In genomic region chr2:132526894-132527532, GRCm38 (mm10) we compare ENCODE assay signal across 8 mouse cellular contexts.
DNase-seq lines count a peak whose midpoint lies in the region; ATAC-seq lines count a peak whose summit lies in the region.

No protein-coding gene starts in this region.

- H3K4me2 ChIP-seq in hindbrain, embryonic 12.5 days (replicated peaks) = no peak overlapping the region
- H3K4me2 ChIP-seq in neural tube, embryonic 14.5 days (ENCODE audit: low read depth, low read length) = no peak overlapping the region

- 0 out of 2 replicates have a peak, but pooled peaks cover 4% of the 10 kb centered on the region for H3K4me1 ChIP-seq in hindbrain, embryonic 12.5 days
- H3K4me1 ChIP-seq in hindbrain, embryonic 10.5 days (replicated peaks) = no peaks in the 10 kb centered on the region
- H3K4me1 ChIP-seq in neural tube, embryonic 14.5 days (ENCODE audit: control insufficient read depth, insufficient read depth, low read length) = no peaks in the 10 kb centered on the region

- no peaks in the 10 kb centered on the region for H3K27me3 ChIP-seq in hindbrain, embryonic 12.5 days
- H3K27me3 ChIP-seq in hindbrain, embryonic 10.5 days (ENCODE audit: insufficient read depth, poor library complexity, severe bottlenecking) = no peaks in the 10 kb centered on the region
- H3K27me3 ChIP-seq in neural tube, embryonic 14.5 days (ENCODE audit: control insufficient read depth, insufficient read depth, low read length) = no peaks in the 10 kb centered on the region

- no peaks in the 10 kb centered on the region for H3K9me3 ChIP-seq in hindbrain, embryonic 12.5 days (replicated peaks)
- no peaks in the 10 kb centered on the region for H3K9me3 ChIP-seq in hindbrain, embryonic 10.5 days
- H3K9me3 ChIP-seq in neural tube, embryonic 14.5 days (ENCODE audit: control insufficient read depth, low read length) = no peaks in the 10 kb centered on the region

- H3K27ac ChIP-seq in hindbrain, embryonic 12.5 days = no peak overlapping the region
- H3K27ac ChIP-seq in hindbrain, embryonic 10.5 days = no peak overlapping the region
- H3K27ac ChIP-seq in neural tube, embryonic 14.5 days (ENCODE audit: low read depth, low read length) = no peak overlapping the region

- H3K9ac ChIP-seq in hindbrain, embryonic 12.5 days = no peak overlapping the region
- no peak overlapping the region for H3K9ac ChIP-seq in neural tube, embryonic 14.5 days (replicated peaks; ENCODE audit: low read depth, low read length)

- H3K4me3 ChIP-seq in hindbrain, embryonic 12.5 days = no peak overlapping the region
- H3K4me3 ChIP-seq in hindbrain, embryonic 10.5 days = no peak overlapping the region
- no peak overlapping the region for H3K4me3 ChIP-seq in neural tube, embryonic 14.5 days (ENCODE audit: low read depth, low read length)

- H3K36me3 ChIP-seq in hindbrain, embryonic 12.5 days = peaks cover 30% of the 10 kb centered on the region
- H3K36me3 ChIP-seq in hindbrain, embryonic 10.5 days = peaks cover 32% of the 10 kb centered on the region
- peaks cover 17% of the 10 kb centered on the region; the same call in 1 of the 2 replicates for H3K36me3 ChIP-seq in neural tube, embryonic 14.5 days (ENCODE audit: control insufficient read depth, insufficient read depth, low read length)

- peak; percentile 40; the same call in 1 of the 2 replicates for ATAC-seq in hindbrain, embryonic 12.5 days (ENCODE audit: low FRiP score)
- ATAC-seq in neural tube, embryonic 14.5 days (ENCODE audit: low read depth) = peak; percentile 76

- DNase-seq in adrenal gland, postnatal 14 days = peak; percentile 27
- DNase-seq in adrenal gland, postnatal 4 days (ENCODE audit: low spot score in 2 of 2) = no peak
- DNase-seq in hindbrain, embryonic 10.5 days (ENCODE audit: low spot score) = no peak
- DNase-seq in right cerebral cortex, adult 18-20 months = peak; percentile 21
- DNase-seq in right cerebral cortex, postnatal 25 days = no peak
- DNase-seq in layer of hippocampus, adult 11-12 months (ENCODE audit: low spot score) = no peak

- 76% methylated on average over 10 of the region's 10 CpGs for WGBS in hindbrain, embryonic 12.5 days
- 82% methylated on average over 10 of the region's 10 CpGs for WGBS in hindbrain, embryonic 10.5 days
- WGBS in neural tube, embryonic 14.5 days = 60% methylated on average over 10 of the region's 10 CpGs

Comparison
In these comparisons a context has a peak if more than half of its experiments do, and no peak if none do; other contexts are left out.
1. DNase-seq: peak in adrenal gland, postnatal 14 days (single experiment) and right cerebral cortex, adult 18-20 months (single experiment); none in adrenal gland, postnatal 4 days (0 of 2), hindbrain, embryonic 10.5 days (single experiment), right cerebral cortex, postnatal 25 days (single experiment) and layer of hippocampus, adult 11-12 months (single experiment).